Mouse (Mus musculus) heart, embryonic 10.5 days (tissue): ENCODE measurements around the gene Socs3. TPM values are rescaled to one million over a fixed set of nuclear protein-coding genes. Genes with fewer than 3 reads are reported as not detected.
A peak's percentile ranks its signal among the peaks of the same experiment; 100 is the strongest.

Experiments used
- DNase-seq: peaks from one replicate; pipeline ENCODE4 v3.0.0-alpha.2; 2017; ENCODE audit warnings: low spot score
- H3K27ac ChIP-seq: fragments of 300-500 bp; sonication (generic); 2 replicates; pipeline ENCODE4 v1.5.1; 2016; ENCODE audit warnings: mild to moderate bottlenecking
- H3K27me3 ChIP-seq: fragments of 300-500 bp; sonication (generic); 2 replicates; pipeline ENCODE4 v1.6.1; 2016; ENCODE audit warnings: mild to moderate bottlenecking; ENCODE audit not compliant: poor library complexity, insufficient read depth, severe bottlenecking
- H3K36me3 ChIP-seq: fragments of 300-500 bp; sonication (generic); 2 replicates; pipeline ENCODE4 v1.6.1; 2016; ENCODE audit warnings: mild to moderate bottlenecking, moderate library complexity
- H3K4me1 ChIP-seq: fragments of 300-500 bp; sonication (generic); 2 replicates; pipeline ENCODE4 v1.6.1; 2016; ENCODE audit warnings: mild to moderate bottlenecking
- H3K4me3 ChIP-seq: fragments of 300-500 bp; sonication (generic); 2 replicates; pipeline ENCODE4 v1.5.1; 2016; ENCODE audit warnings: mild to moderate bottlenecking, moderate library complexity
- H3K9me3 ChIP-seq: fragments of 300-500 bp; sonication (generic); 2 replicates; pipeline ENCODE4 v1.6.1; 2016; ENCODE audit warnings: mild to moderate bottlenecking, moderate library complexity
- WGBS: fragments of 180-500 bp; shearing (Covaris S2); methylation state at CpG from one replicate; pipeline ENCODE4 v1.1.7; 2016; 5-methylcytosine and 5-hydroxymethylcytosine counted together
- polyA plus RNA-seq: library from polyadenylated mRNA; unstranded; fragments of >200 nt; fragmentation: Nextera tagmentation; extraction: Ambion mirVana; gene quantifications from 2 replicates; pipeline ENCODE4 v1.2.1, GENCODE M21; 2016

The Socs3 gene
- polyA plus RNA-seq, 1 experiment from 2014 or later, result 10.6 TPM

- WGBS, result 55% methylated on average over 9 of the region's 9 CpGs
- Histone ChIP-seq H3K9me3 (no peaks in the 10 kb centered on the region), H3K27me3 (no peaks in the 10 kb centered on the region), H3K36me3 (no peaks in the 10 kb centered on the region), H3K27ac (peak overlapping the region; percentile 16; the same call in 1 of the 2 replicates), H3K4me1 (peaks cover 87% of the 10 kb centered on the region), H3K4me3 (no peak overlapping the region)
- no peak for DNase-seq
These were observed 21.9 kb upstream of the Socs3 start for GRCm38 (mm10) chr11:117991502-117992470.

- Histone ChIP-seq H3K36me3 (no peaks in the 10 kb centered on the region), H3K4me1 (peaks cover 76% of the 10 kb centered on the region), H3K4me3 (peak overlapping the region; percentile 18; the same call in 1 of the 2 replicates), H3K9me3 (no peaks in the 10 kb centered on the region), H3K27me3 (no peaks in the 10 kb centered on the region), H3K27ac (peak overlapping the region; percentile 37; the same call in 1 of the 2 replicates)
- WGBS, result 49% methylated on average over 10 of the region's 10 CpGs
- no peak for DNase-seq
These were observed 20.1 kb upstream of the Socs3 start for GRCm38 (mm10) chr11:117989926-117990325.

- no peaks in the 10 kb centered on the region for H3K9me3 ChIP-seq
- no peak overlapping the region for H3K4me3 ChIP-seq
- no peaks in the 10 kb centered on the region for H3K27me3 ChIP-seq
- 90% methylated on average over 4 of the region's 4 CpGs for WGBS
- H3K4me1 ChIP-seq, result peaks cover 70% of the 10 kb centered on the region
- peak overlapping the region; percentile 37; the same call in 1 of the 2 replicates for H3K27ac ChIP-seq
- no peak for DNase-seq
- no peaks in the 10 kb centered on the region for H3K36me3 ChIP-seq
These were observed 19.4 kb upstream of the Socs3 start for GRCm38 (mm10) chr11:117989241-117989640.

GRCm38 (mm10) chr11:117987968-117988367 is 18.1 kb upstream of the Socs3 start:
- H3K4me1 ChIP-seq, result peaks cover 57% of the 10 kb centered on the region
- 63% methylated on average over 4 of the region's 4 CpGs for whole genome bisulfite sequencing
- no peak overlapping the region for H3K27ac ChIP-seq
- DNase-seq, result no peak
- no peaks in the 10 kb centered on the region for H3K9me3 ChIP-seq
- peak overlapping the region; percentile 100 for H3K4me3 ChIP-seq
- H3K27me3 ChIP-seq, result no peaks in the 10 kb centered on the region
- H3K36me3 ChIP-seq, result no peaks in the 10 kb centered on the region

GRCm38 (mm10) chr11:117987032-117987451 is 17.2 kb upstream of the Socs3 start:
- peak overlapping the region; percentile 92 for H3K27ac ChIP-seq

GRCm38 (mm10) chr11:117986126-117987031 is 16.5 kb upstream of the Socs3 start, which contains the start of gene Pgs1:
TSS of gene Pgs1 (plus strand) at chr11:117986292.
- Histone ChIP-seq H3K9me3 (no peaks in the 10 kb centered on the region), H3K27ac (peak within 1 kb of the TSS; percentile 92), H3K36me3 (no peaks in the 10 kb centered on the region), H3K4me3 (peak within 1 kb of the TSS; percentile 100), H3K4me1 (peaks cover 46% of the 10 kb centered on the region), H3K27me3 (no peaks in the 10 kb centered on the region)
- DNase-seq, result peak; percentile 94
- 6% methylated on average over 51 of the region's 51 CpGs for WGBS

More at GRCm38 (mm10) chr11:117987032-117987451, 17.2 kb upstream of the Socs3 start:
- Histone ChIP-seq H3K9me3 (no peaks in the 10 kb centered on the region), H3K4me3 (peak overlapping the region; percentile 100), H3K27me3 (no peaks in the 10 kb centered on the region), H3K4me1 (peaks cover 53% of the 10 kb centered on the region), H3K36me3 (no peaks in the 10 kb centered on the region)
- no peak for DNase-seq
- whole genome bisulfite sequencing, result under 1% methylated on average over 32 of the region's 32 CpGs

- Histone ChIP-seq H3K4me3 (no peak overlapping the region), H3K27me3 (no peaks in the 10 kb centered on the region), H3K27ac (no peak overlapping the region), H3K36me3 (no peaks in the 10 kb centered on the region), H3K9me3 (no peaks in the 10 kb centered on the region), H3K4me1 (peaks cover 25% of the 10 kb centered on the region)
- 59% methylated on average over 7 of the region's 7 CpGs for WGBS
- no peak for DNase-seq
These were observed 13.9 kb upstream of the Socs3 start for GRCm38 (mm10) chr11:117983770-117984169.

GRCm38 (mm10) chr11:117982426-117982825 is 12.6 kb upstream of the Socs3 start:
- H3K4me3 ChIP-seq, result no peak overlapping the region
- H3K9me3 ChIP-seq, result no peaks in the 10 kb centered on the region
- peaks cover 14% of the 10 kb centered on the region for H3K4me1 ChIP-seq
- no peaks in the 10 kb centered on the region for H3K27me3 ChIP-seq
- no peak overlapping the region for H3K27ac ChIP-seq
- DNase-seq, result no peak
- 40% methylated on average over 5 of the region's 5 CpGs for WGBS
- no peaks in the 10 kb centered on the region for H3K36me3 ChIP-seq

GRCm38 (mm10) chr11:117979388-117979787 is 9.5 kb upstream of the Socs3 start:
- Histone ChIP-seq H3K27me3 (peaks cover 12% of the 10 kb centered on the region; the same call in 1 of the 2 replicates), H3K4me3 (no peak overlapping the region), H3K4me1 (peaks cover 26% of the 10 kb centered on the region), H3K36me3 (no peaks in the 10 kb centered on the region), H3K9me3 (no peaks in the 10 kb centered on the region), H3K27ac (no peak overlapping the region)
- DNase-seq, result no peak
- 55% methylated on average over 7 of the region's 7 CpGs for WGBS

- H3K9me3 ChIP-seq, result no peaks in the 10 kb centered on the region
- H3K36me3 ChIP-seq, result no peaks in the 10 kb centered on the region
- no peak for DNase-seq
- peaks cover 20% of the 10 kb centered on the region; the same call in 1 of the 2 replicates for H3K27me3 ChIP-seq
- H3K4me1 ChIP-seq, result peaks cover 40% of the 10 kb centered on the region
- 64% methylated on average over 5 of the region's 5 CpGs for WGBS
- no peak overlapping the region for H3K4me3 ChIP-seq
- no peak overlapping the region for H3K27ac ChIP-seq
These were observed 8.0 kb upstream of the Socs3 start for GRCm38 (mm10) chr11:117977694-117978360.

GRCm38 (mm10) chr11:117976081-117976582 is 6.3 kb upstream of the Socs3 start:
- no peak overlapping the region for H3K4me3 ChIP-seq

More at GRCm38 (mm10) chr11:117976081-117976582, 6.3 kb upstream of the Socs3 start:
- DNase-seq, result peak; percentile 70
- Histone ChIP-seq H3K27me3 (peaks cover 30% of the 10 kb centered on the region), H3K9me3 (no peaks in the 10 kb centered on the region), H3K36me3 (no peaks in the 10 kb centered on the region), H3K4me1 (peaks cover 43% of the 10 kb centered on the region), H3K27ac (peak overlapping the region; percentile 86)
- 14% methylated on average over 8 of the region's 8 CpGs for WGBS
